Mouse (Mus musculus) kidney, embryonic 14.5 days (tissue): Measurements from ENCODE around the gene Cdc14b. TPM values are rescaled to one million over a fixed set of nuclear protein-coding genes. Genes with fewer than 3 reads are reported as not detected.

Source experiments
- ATAC-seq: fragments of 200-750 bp; cut with Nextera tagmentation; 2 replicates; pipeline ENCODE4 v1.8.0; 2017; ENCODE audit warnings: moderate number of reproducible peaks, mild to moderate bottlenecking, moderate TSS enrichment, moderate library complexity; ENCODE audit not compliant: low FRiP score, low TSS enrichment
- H3K27ac ChIP-seq: fragments of 300-500 bp; sonication (generic); 2 replicates; pipeline ENCODE4 v1.5.1; 2014; ENCODE audit warnings: low read depth, mild to moderate bottlenecking, low read length, moderate library complexity, mixed read lengths
- H3K27me3 ChIP-seq: fragments of 300-500 bp; sonication (generic); 2 replicates; pipeline ENCODE4 v1.6.1; 2014; ENCODE audit warnings: mild to moderate bottlenecking, low read length; ENCODE audit not compliant: control insufficient read depth, insufficient read depth
- H3K36me3 ChIP-seq: fragments of 300-500 bp; sonication (generic); 2 replicates; pipeline ENCODE4 v1.6.1; 2014; ENCODE audit warnings: low read length, mixed read lengths; ENCODE audit not compliant: control insufficient read depth, insufficient read depth
- H3K4me1 ChIP-seq: fragments of 300-500 bp; sonication (generic); 2 replicates; pipeline ENCODE4 v1.6.1; 2014; ENCODE audit warnings: low read length, mixed read lengths; ENCODE audit not compliant: control insufficient read depth, insufficient read depth
- H3K4me2 ChIP-seq: fragments of 300-500 bp; sonication (generic); replicated peaks from 2 replicates; pipeline ENCODE4 v1.6.1; 2014; ENCODE audit warnings: low read depth, mild to moderate bottlenecking, low read length
- H3K4me3 ChIP-seq: fragments of 300-500 bp; sonication (generic); 2 replicates; pipeline ENCODE4 v1.5.1; 2014; ENCODE audit warnings: mild to moderate bottlenecking, low read length
- H3K9ac ChIP-seq: fragments of 300-500 bp; sonication (generic); 2 replicates; pipeline ENCODE4 v1.6.1; 2014; ENCODE audit warnings: low read depth, mild to moderate bottlenecking, low read length, moderate library complexity
- H3K9me3 ChIP-seq: fragments of 300-500 bp; sonication (generic); 2 replicates; pipeline ENCODE4 v1.6.1; 2016; ENCODE audit warnings: low read length; ENCODE audit not compliant: control insufficient read depth
- WGBS: fragments of 180-500 bp; shearing (Covaris S2); extraction: QIAGEN DNeasy Blood & Tissue Kit; methylation state at CpG from one replicate; pipeline ENCODE4 v1.1.7; 2014; 5-methylcytosine and 5-hydroxymethylcytosine counted together
- polyA plus RNA-seq: library from polyadenylated mRNA; unstranded; fragments of >200 nt; fragmentation: Nextera tagmentation; extraction: Ambion mirVana; gene quantifications from 2 replicates; pipeline ENCODE4 v1.2.1, GENCODE M21; 2014

The Cdc14b gene
- polyA plus RNA-seq, 1 experiment from 2014 or later, result 24.8 TPM

GRCm38 (mm10) chr13:64312024-64312915, 37.2 kb upstream of the Cdc14b start, which contains the start of gene Aaed1:
TSS of gene Aaed1 (minus strand) at chr13:64312710.
- no peaks in the 10 kb centered on the region for H3K9me3 ChIP-seq
- H3K27me3 ChIP-seq, result no peaks in the 10 kb centered on the region
- under 1% methylated on average over 74 of the region's 74 CpGs for WGBS
- H3K4me2 ChIP-seq, result peak within 1 kb of the TSS; percentile 65
- H3K36me3 ChIP-seq, result peaks cover 8% of the 10 kb centered on the region; the same call in 1 of the 2 replicates
- no peaks in the 10 kb centered on the region; the same call in 1 of the 2 replicates for H3K4me1 ChIP-seq
- ATAC-seq, result peak; percentile 90
- H3K9ac ChIP-seq, result peak within 1 kb of the TSS; percentile 67
- peak within 1 kb of the TSS; percentile 69 for H3K4me3 ChIP-seq
- H3K27ac ChIP-seq, result peak within 1 kb of the TSS; percentile 92

DNA sequence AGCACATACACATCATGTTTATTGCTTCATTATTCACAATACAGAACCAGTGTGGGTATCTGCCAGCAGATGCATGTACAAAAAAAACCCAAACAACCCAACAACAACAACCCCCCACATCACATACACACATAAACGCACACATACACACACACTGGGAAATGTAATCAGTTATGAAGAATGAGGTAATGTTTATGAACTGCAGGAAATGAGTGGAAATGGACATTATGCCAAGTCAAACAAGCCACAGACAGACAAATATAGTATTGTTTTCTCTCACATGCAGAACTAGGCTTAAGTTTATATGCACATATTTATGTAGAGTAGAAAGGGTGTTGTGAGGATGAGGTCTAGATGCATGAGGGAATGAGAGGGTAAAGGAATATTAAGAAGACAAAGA, 36.2 kb upstream of the Cdc14b start:
- peak overlapping the region; percentile 65 for H3K4me2 ChIP-seq
- H3K36me3 ChIP-seq, result peaks cover 10% of the 10 kb centered on the region; the same call in 1 of the 2 replicates
- H3K9me3 ChIP-seq, result no peaks in the 10 kb centered on the region
- H3K27me3 ChIP-seq, result no peaks in the 10 kb centered on the region
- H3K9ac ChIP-seq, result no peak overlapping the region
- H3K4me3 ChIP-seq, result peak overlapping the region; percentile 69; the same call in 1 of the 2 replicates
- 69% methylated on average over 1 of the region's 1 CpGs for WGBS
- no peaks in the 10 kb centered on the region; the same call in 1 of the 2 replicates for H3K4me1 ChIP-seq
- H3K27ac ChIP-seq, result no peak overlapping the region
- no peak for ATAC-seq

DNA sequence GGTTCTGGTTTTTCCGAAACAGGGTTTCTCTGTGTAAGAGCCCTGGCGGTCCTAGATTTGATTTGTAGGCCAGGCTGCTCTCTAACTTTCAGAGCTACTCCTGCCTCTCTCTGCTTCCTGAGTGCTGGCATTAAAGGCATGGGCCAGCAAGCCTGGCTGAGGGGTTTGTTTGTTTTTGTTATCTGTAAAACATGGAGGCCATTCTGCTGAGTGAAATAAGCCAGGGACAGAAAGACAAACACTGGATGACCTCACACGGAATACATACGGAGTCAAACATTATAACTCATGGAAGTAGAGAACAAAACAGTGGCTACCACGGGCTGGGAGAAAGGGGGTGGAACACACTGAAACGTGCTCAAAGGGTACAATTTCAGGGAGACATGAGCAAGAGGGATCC, 35.5 kb upstream of the Cdc14b start:
- 67% methylated on average over 6 of the region's 6 CpGs for WGBS
- no peaks in the 10 kb centered on the region; the same call in 1 of the 2 replicates for H3K4me1 ChIP-seq
- no peaks in the 10 kb centered on the region for H3K27me3 ChIP-seq
- no peak overlapping the region for H3K4me3 ChIP-seq
- H3K9me3 ChIP-seq, result no peaks in the 10 kb centered on the region
- no peak overlapping the region for H3K27ac ChIP-seq
- no peak for ATAC-seq
- H3K4me2 ChIP-seq, result no peak overlapping the region
- H3K9ac ChIP-seq, result no peak overlapping the region
- peaks cover 10% of the 10 kb centered on the region; the same call in 1 of the 2 replicates for H3K36me3 ChIP-seq

DNA sequence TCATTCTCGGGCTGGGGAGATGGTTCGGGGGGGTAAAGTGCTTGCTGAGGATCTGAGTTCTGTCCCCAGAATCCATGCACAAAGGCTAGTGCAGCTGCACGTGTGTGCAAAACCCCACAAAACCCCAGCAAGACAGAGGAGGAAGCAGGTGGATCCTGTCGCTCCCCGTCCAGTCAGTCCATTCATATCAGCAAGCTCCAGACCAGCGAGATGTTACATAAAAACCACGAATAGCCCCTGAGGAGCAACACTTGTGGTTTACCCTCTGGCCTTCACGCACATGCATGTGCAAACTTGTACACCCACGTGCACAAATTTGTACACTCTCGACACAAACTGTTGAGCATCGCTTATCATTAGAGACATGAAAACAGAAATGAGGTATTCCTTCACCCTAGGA, 34.8 kb upstream of the Cdc14b start:
- WGBS, result 75% methylated on average over 11 of the region's 11 CpGs
- no peak overlapping the region for H3K27ac ChIP-seq

GRCm38 (mm10) chr13:64309036-64309435, 33.9 kb upstream of the Cdc14b start:
- Histone ChIP-seq H3K4me1 (no peaks in the 10 kb centered on the region; the same call in 1 of the 2 replicates), H3K9me3 (no peaks in the 10 kb centered on the region), H3K4me2 (no peak overlapping the region), H3K27me3 (no peaks in the 10 kb centered on the region), H3K27ac (no peak overlapping the region), H3K4me3 (no peak overlapping the region), H3K36me3 (peaks cover 10% of the 10 kb centered on the region; the same call in 1 of the 2 replicates), H3K9ac (no peak overlapping the region)
- WGBS, result 62% methylated on average over 5 of the region's 5 CpGs
- no peak for ATAC-seq

More for the DNA sequence above, 34.8 kb upstream of the Cdc14b start:
- no peak overlapping the region for H3K9ac ChIP-seq
- no peak for ATAC-seq
- no peaks in the 10 kb centered on the region; the same call in 1 of the 2 replicates for H3K4me1 ChIP-seq
- H3K27me3 ChIP-seq, result no peaks in the 10 kb centered on the region
- no peak overlapping the region for H3K4me3 ChIP-seq
- H3K36me3 ChIP-seq, result peaks cover 10% of the 10 kb centered on the region; the same call in 1 of the 2 replicates
- H3K4me2 ChIP-seq, result no peak overlapping the region
- no peaks in the 10 kb centered on the region for H3K9me3 ChIP-seq

DNA sequence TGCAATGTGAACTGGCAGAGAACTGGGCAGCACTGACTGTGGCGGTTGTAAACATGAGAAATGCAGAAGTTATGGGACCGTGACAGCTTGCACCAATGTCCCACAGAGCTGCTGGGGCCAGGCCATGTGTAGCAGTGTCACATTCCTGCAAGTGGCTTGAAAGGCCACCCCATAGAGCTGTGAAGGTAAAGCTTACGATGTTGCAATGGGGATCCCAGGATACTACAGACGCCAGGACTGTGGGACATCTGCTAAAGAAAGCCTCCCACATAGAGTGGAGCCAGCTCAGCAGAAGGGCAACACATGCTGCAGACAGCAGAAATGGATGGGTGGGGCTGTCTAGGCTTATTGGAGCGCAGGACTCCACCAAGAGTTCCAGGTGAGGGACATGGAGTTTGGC, 32.4 kb upstream of the Cdc14b start:
- H3K9me3 ChIP-seq, result no peaks in the 10 kb centered on the region
- 54% methylated on average over 5 of the region's 5 CpGs for WGBS
- no peak for ATAC-seq
- no peaks in the 10 kb centered on the region for H3K27me3 ChIP-seq
- no peak overlapping the region for H3K4me3 ChIP-seq
- H3K9ac ChIP-seq, result no peak overlapping the region
- no peak overlapping the region for H3K4me2 ChIP-seq
- H3K27ac ChIP-seq, result no peak overlapping the region
- peaks cover 17% of the 10 kb centered on the region; the same call in 1 of the 2 replicates for H3K36me3 ChIP-seq
- H3K4me1 ChIP-seq, result no peaks in the 10 kb centered on the region; the same call in 1 of the 2 replicates

DNA sequence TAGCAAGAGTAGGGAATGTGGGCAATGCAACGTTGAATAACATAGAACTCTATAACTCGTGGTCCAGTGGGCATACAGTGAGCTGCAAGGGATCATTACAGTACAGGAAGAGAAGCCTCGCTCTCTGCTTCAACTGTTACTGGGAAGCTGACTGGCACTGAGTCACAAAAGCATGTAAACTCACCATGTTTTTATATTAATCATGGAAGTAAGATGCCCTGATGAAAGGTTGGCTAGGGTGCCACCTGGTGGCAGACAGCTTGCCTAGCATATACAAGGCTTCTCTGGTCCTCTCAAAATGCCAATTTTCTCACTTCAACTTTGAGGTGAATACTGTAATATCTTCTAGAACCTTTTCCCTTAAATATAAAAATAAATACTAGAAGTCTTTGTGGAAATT, 31.0 kb upstream of the Cdc14b start:
- Histone ChIP-seq H3K9me3 (no peaks in the 10 kb centered on the region), H3K36me3 (peaks cover 17% of the 10 kb centered on the region; the same call in 1 of the 2 replicates), H3K4me2 (no peak overlapping the region), H3K9ac (no peak overlapping the region), H3K4me3 (no peak overlapping the region), H3K4me1 (no peaks in the 10 kb centered on the region), H3K27ac (no peak overlapping the region), H3K27me3 (no peaks in the 10 kb centered on the region)
- 70% methylated on average over 3 of the region's 3 CpGs for WGBS
- no peak for ATAC-seq

- Histone ChIP-seq H3K4me1 (no peaks in the 10 kb centered on the region), H3K9me3 (no peaks in the 10 kb centered on the region), H3K36me3 (peaks cover 20% of the 10 kb centered on the region; the same call in 1 of the 2 replicates), H3K9ac (no peak overlapping the region), H3K4me3 (no peak overlapping the region), H3K4me2 (no peak overlapping the region), H3K27ac (no peak overlapping the region), H3K27me3 (no peaks in the 10 kb centered on the region)
- WGBS, result 92% methylated on average over 1 of the region's 1 CpGs
- no peak for ATAC-seq
Measured at GRCm38 (mm10) chr13:64299069-64299468, 24.0 kb upstream of the Cdc14b start.

DNA sequence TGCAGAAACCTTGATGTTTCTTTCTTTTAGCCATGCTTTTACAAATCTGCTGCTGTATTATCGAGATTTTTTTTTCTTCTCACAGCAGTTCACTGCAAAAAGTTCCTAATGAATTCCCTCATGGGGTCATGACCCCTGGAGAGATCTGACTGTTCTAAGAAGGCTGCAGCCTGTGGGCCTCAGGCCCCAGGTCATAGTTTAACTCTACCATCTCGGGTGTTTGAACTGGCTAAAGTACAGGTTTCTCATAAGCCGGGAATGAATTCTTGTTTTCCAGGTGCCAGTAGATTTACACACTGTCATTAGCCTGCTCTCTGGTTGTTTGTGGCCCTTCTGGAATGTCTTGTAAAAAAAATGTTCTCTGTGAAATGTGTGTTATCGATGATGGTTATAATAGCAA, 11.7 kb upstream of the Cdc14b start:
- H3K9me3 ChIP-seq, result peaks cover 3% of the 10 kb centered on the region; the same call in 1 of the 2 replicates
- H3K36me3 ChIP-seq, result no peaks in the 10 kb centered on the region
- no peaks in the 10 kb centered on the region for H3K4me1 ChIP-seq
- no peak overlapping the region for H3K4me3 ChIP-seq
- no peak overlapping the region for H3K9ac ChIP-seq
- H3K27me3 ChIP-seq, result no peaks in the 10 kb centered on the region
- WGBS, result 51% methylated on average over 4 of the region's 4 CpGs
- H3K27ac ChIP-seq, result no peak overlapping the region
- no peak for ATAC-seq
- no peak overlapping the region for H3K4me2 ChIP-seq
